Mouse (Mus musculus) CD4-positive, CD25-positive, alpha-beta regulatory T cell (primary cell): Measurements from ENCODE around the gene Morf4l1. TPM values are rescaled to one million over a fixed set of nuclear protein-coding genes. Genes with fewer than 3 reads are reported as not detected.

Experiments used
- polyA plus RNA-seq: library from polyadenylated mRNA; unstranded; fragments of 100-300 nt; shearing (Covaris generic); gene quantifications from one replicate; pipeline ENCODE4 v1.2.1, GENCODE M21; 2017

The Morf4l1 gene
- polyA plus RNA-seq: 325 TPM

GRCm38 (mm10) chr9:90114567-90115307 is at the start of gene Morf4l1:
Morf4l1 (minus strand) TSS chr9:90114774.

GRCm38 (mm10) chr9:90162926-90163748 is 48.6 kb upstream of the Morf4l1 start, which contains the start of gene Adamts7:
Adamts7 (plus strand) TSS chr9:90163069.

DNA sequence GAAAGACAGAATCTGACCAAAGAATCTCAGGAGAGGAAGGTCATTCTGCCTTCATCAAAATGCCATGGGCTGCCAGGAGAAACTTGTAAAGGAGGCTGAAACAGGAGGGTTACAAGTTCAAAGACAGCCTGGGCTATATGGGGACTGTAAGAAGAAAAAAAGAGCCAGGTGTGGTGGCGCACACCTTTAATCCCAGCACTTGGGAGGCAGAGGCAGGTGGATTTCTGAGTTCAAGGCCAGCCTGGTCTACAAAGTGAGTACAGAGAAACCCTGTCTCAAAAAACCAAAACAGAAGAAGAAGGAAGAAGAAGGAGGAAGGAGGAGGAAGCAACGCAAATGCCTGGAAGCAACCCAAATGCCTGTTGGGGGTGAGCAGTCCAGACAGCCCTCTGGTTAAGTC is 60.7 kb downstream of the Morf4l1 start, which contains the start of gene Ctsh:
Gene Ctsh (plus strand): TSS at position 301 of the 400 bp plus-strand sequence.

Other genes with a start within 250 kb of the Morf4l1 start
- gene Rasgrf1, start 204.9 kb downstream of the Morf4l1 start, polyA plus RNA-seq: not detected
- gene Ctsh, start 60.6 kb downstream of the Morf4l1 start, polyA plus RNA-seq: 4.3 TPM
- not detected for gene Adamts7, start 48.3 kb upstream of the Morf4l1 start, polyA plus RNA-seq
- gene Tbc1d2b, start 156.0 kb upstream of the Morf4l1 start, polyA plus RNA-seq: 53.9 TPM